Mouse (Mus musculus) hindbrain, embryonic 11.5 days (tissue): ENCODE results near the gene Cntn1. TPM values are rescaled to one million over a fixed set of nuclear protein-coding genes. Genes with fewer than 3 reads are reported as not detected.

Experiments used
- ATAC-seq: fragments of 200-750 bp; cut with Nextera tagmentation; 2 replicates; pipeline ENCODE4 v1.8.0; 2017; ENCODE audit warnings: mild to moderate bottlenecking, moderate TSS enrichment, moderate library complexity; ENCODE audit not compliant: low FRiP score
- DNase-seq: peaks from one replicate; pipeline ENCODE4 v3.0.0-alpha.2; 2015; ENCODE audit warnings: low spot score
- H3K27ac ChIP-seq: fragments of 300-500 bp; sonication (generic); 2 replicates; pipeline ENCODE4 v1.5.1; 2014; ENCODE audit warnings: mild to moderate bottlenecking, low read depth, low read length
- H3K27me3 ChIP-seq: fragments of 300-500 bp; sonication (generic); 2 replicates; pipeline ENCODE4 v1.6.1; 2014; ENCODE audit warnings: mild to moderate bottlenecking, low read length, moderate library complexity, mixed read lengths; ENCODE audit not compliant: control insufficient read depth, insufficient read depth
- H3K36me3 ChIP-seq: fragments of 300-500 bp; sonication (generic); 2 replicates; pipeline ENCODE4 v1.6.1; 2014; ENCODE audit warnings: mild to moderate bottlenecking, low read length, moderate library complexity, mixed read lengths; ENCODE audit not compliant: control insufficient read depth, insufficient read depth
- H3K4me1 ChIP-seq: fragments of 300-500 bp; sonication (generic); replicated peaks from 2 replicates; pipeline ENCODE4 v1.6.1; 2014; ENCODE audit warnings: low read length, mixed read lengths; ENCODE audit not compliant: control insufficient read depth, insufficient read depth
- H3K4me2 ChIP-seq: fragments of 300-500 bp; sonication (generic); replicated peaks from 2 replicates; pipeline ENCODE4 v1.6.1; 2014; ENCODE audit warnings: mild to moderate bottlenecking, low read depth, low read length
- H3K4me3 ChIP-seq: fragments of 300-500 bp; sonication (generic); 2 replicates; pipeline ENCODE4 v1.5.1; 2014; ENCODE audit warnings: low read depth, low read length
- H3K9ac ChIP-seq: fragments of 300-500 bp; sonication (generic); 2 replicates; pipeline ENCODE4 v1.6.1; 2014; ENCODE audit warnings: low read depth, low read length
- H3K9me3 ChIP-seq: fragments of 300-500 bp; sonication (generic); 2 replicates; pipeline ENCODE4 v1.6.1; 2016; ENCODE audit warnings: low read length; ENCODE audit not compliant: control insufficient read depth
- polyA plus RNA-seq: library from polyadenylated mRNA; unstranded; fragments of >200 nt; fragmentation: Nextera tagmentation; extraction: Ambion mirVana; gene quantifications from 2 replicates; pipeline ENCODE4 v1.2.1, GENCODE M21; 2014

Gene Cntn1
- polyA plus RNA-seq, 1 experiment from 2014 or later, result 4.5 TPM

GRCm38 (mm10) chr15:92364592-92364991 lies 313.6 kb downstream of the Cntn1 start:
- no peak overlapping the region for H3K9ac ChIP-seq
- no peak overlapping the region for H3K4me2 ChIP-seq
- H3K27ac ChIP-seq, result no peak overlapping the region
- no peaks in the 10 kb centered on the region for H3K27me3 ChIP-seq
- no peak for ATAC-seq
- no peaks in the 10 kb centered on the region for H3K36me3 ChIP-seq
- DNase-seq, result no peak
- H3K4me1 ChIP-seq, result no peaks in the 10 kb centered on the region
- no peaks in the 10 kb centered on the region for H3K9me3 ChIP-seq
- H3K4me3 ChIP-seq, result no peak overlapping the region

Other genes with a start within 250 kb of the Cntn1 start
- gene Smgc, start 212.9 kb upstream of the Cntn1 start, polyA plus RNA-seq, result not detected in 2 replicates